23 mouse cellular contexts compared by ENCODE assay signal in genomic region chr8:105332523-105332922, GRCm38 (mm10). TPM values are rescaled to one million over a fixed set of nuclear protein-coding genes. Genes with fewer than 3 reads are reported as not detected.
DNase-seq lines count a peak whose midpoint lies in the region; ATAC-seq and TF ChIP-seq lines count a peak whose summit lies in the region.
"Had no signal": no experiment of that assay in that cellular context is flagged by ENCODE, and none has a peak within 500 bp of the region (broad histone marks: within the 10 kb centered on the region; RNA-seq: fewer than 3 reads in every experiment).

No protein-coding gene starts in this region.

- no peak for TF ChIP-seq POLR2A in small intestine, adult 2 months (IDR thresholded peaks at IDR 0.05; ENCODE audit: low read depth, low read length)

- H3K27ac ChIP-seq in liver, embryonic 12.5 days = 0 out of 2 replicates have a peak overlapping the region, but pooled peaks have one; percentile 32
- no peak overlapping the region for H3K27ac ChIP-seq in midbrain, embryonic 11.5 days (ENCODE audit: low read depth, low read length)
- no peak overlapping the region for H3K27ac ChIP-seq in midbrain, embryonic 10.5 days (replicated peaks)
- peak overlapping the region; percentile 79 for H3K27ac ChIP-seq in small intestine, adult 2 months (ENCODE audit: insufficient read depth, low read depth, low read length)
- H3K27ac ChIP-seq: embryonic facial prominence, embryonic 15.5 days; forebrain, embryonic 10.5 days; forebrain, embryonic 15.5 days; heart, embryonic 10.5 days; hindbrain, embryonic 12.5 days had no signal

- no peaks in the 10 kb centered on the region for H3K27me3 ChIP-seq in liver, embryonic 12.5 days (replicated peaks)
- H3K27me3 ChIP-seq in midbrain, embryonic 11.5 days (ENCODE audit: control insufficient read depth, insufficient read depth, low read length) = no peaks in the 10 kb centered on the region
- peaks cover 10% of the 10 kb centered on the region for H3K27me3 ChIP-seq in midbrain, embryonic 10.5 days (ENCODE audit: low read depth, poor library complexity, severe bottlenecking)
- no peaks in the 10 kb centered on the region for H3K27me3 ChIP-seq in small intestine, adult 2 months (ENCODE audit: control insufficient read depth, insufficient read depth, low read length)
- H3K27me3 ChIP-seq: CH12.LX; embryonic facial prominence, embryonic 15.5 days; forebrain, embryonic 15.5 days; hindbrain, embryonic 12.5 days had no signal

- H3K9me3 ChIP-seq in liver, embryonic 12.5 days (replicated peaks) = no peaks in the 10 kb centered on the region
- no peaks in the 10 kb centered on the region for H3K9me3 ChIP-seq in midbrain, embryonic 11.5 days (ENCODE audit: control insufficient read depth, low read length)
- no peaks in the 10 kb centered on the region for H3K9me3 ChIP-seq in midbrain, embryonic 10.5 days (replicated peaks)
- H3K9me3 ChIP-seq: embryonic facial prominence, embryonic 15.5 days; forebrain, embryonic 10.5 days; forebrain, embryonic 15.5 days; heart, embryonic 10.5 days; hindbrain, embryonic 12.5 days had no signal

- no peak for ATAC-seq in liver, embryonic 12.5 days
- ATAC-seq in midbrain, embryonic 11.5 days (ENCODE audit: low FRiP score) = no peak
- ATAC-seq: forebrain, embryonic 15.5 days had no signal

- no peak overlapping the region for H3K9ac ChIP-seq in liver, embryonic 12.5 days
- H3K9ac ChIP-seq in midbrain, embryonic 11.5 days (ENCODE audit: low read length) = no peak overlapping the region
- H3K9ac ChIP-seq: embryonic facial prominence, embryonic 15.5 days; forebrain, embryonic 15.5 days; hindbrain, embryonic 12.5 days had no signal

- peaks cover 9% of the 10 kb centered on the region for H3K4me1 ChIP-seq in liver, embryonic 12.5 days
- H3K4me1 ChIP-seq in midbrain, embryonic 11.5 days (ENCODE audit: control insufficient read depth, insufficient read depth, low read length) = no peaks in the 10 kb centered on the region; the same call in 1 of the 2 replicates
- H3K4me1 ChIP-seq in midbrain, embryonic 10.5 days = peaks cover 6% of the 10 kb centered on the region
- H3K4me1 ChIP-seq in small intestine, adult 2 months (ENCODE audit: control insufficient read depth, insufficient read depth, insufficient read length, low read length) = peaks cover 26% of the 10 kb centered on the region

- H3K36me3 ChIP-seq in liver, embryonic 12.5 days = peaks cover 98% of the 10 kb centered on the region
- peaks cover 34% of the 10 kb centered on the region for H3K36me3 ChIP-seq in midbrain, embryonic 11.5 days (ENCODE audit: control insufficient read depth, insufficient read depth, low read length)
- H3K36me3 ChIP-seq in midbrain, embryonic 10.5 days = peaks cover 98% of the 10 kb centered on the region
- H3K36me3 ChIP-seq in small intestine, adult 2 months (ENCODE audit: control insufficient read depth, insufficient read depth, low read length) = peaks cover 80% of the 10 kb centered on the region

- WGBS in liver, embryonic 12.5 days (ENCODE audit: insufficient replicate concordance) = 72% methylated on average over 2 of the region's 2 CpGs
- WGBS in midbrain, embryonic 11.5 days = 81% methylated on average over 2 of the region's 2 CpGs
- 93% methylated on average over 2 of the region's 2 CpGs for WGBS in midbrain, embryonic 10.5 days
- 34% methylated on average over 2 of the region's 2 CpGs for WGBS in small intestine, adult 2 months

- no peak for DNase-seq in liver
- peak; percentile 83 for DNase-seq in midbrain, embryonic 11.5 days (ENCODE audit: low spot score, missing footprints)
- DNase-seq in midbrain, embryonic 10.5 days (ENCODE audit: low spot score) = no peak
- no peak for DNase-seq in thymus, postnatal 4 days
- no peak for DNase-seq in natural killer cell, adult 2 months (ENCODE audit: low spot score in 2 of 2)
- DNase-seq in thymus, postnatal 10 days (ENCODE audit: low spot score in 2 of 2) = no peak
- DNase-seq: adrenal gland, adult 2 months; adrenal gland, postnatal 25 days; cerebellum, adult 8-10 months; cerebellum, postnatal 14 days; embryo, embryonic 11 days; gastrocnemius, postnatal 36 days; heart, postnatal 10 days; heart, postnatal 4 days had no signal

- no peak overlapping the region for H3K4me2 ChIP-seq in liver, embryonic 12.5 days
- H3K4me2 ChIP-seq in midbrain, embryonic 11.5 days = no peak overlapping the region
- H3K4me2 ChIP-seq: embryonic facial prominence, embryonic 15.5 days; forebrain, embryonic 15.5 days; hindbrain, embryonic 12.5 days had no signal

- TF ChIP-seq CTCF in small intestine, adult 2 months (IDR thresholded peaks at IDR 0.05; ENCODE audit: extremely low read depth, insufficient read length, insufficient replicate concordance, low read depth, low read length) = no peak

- no peak overlapping the region for H3K4me3 ChIP-seq in liver, embryonic 12.5 days
- no peak overlapping the region for H3K4me3 ChIP-seq in midbrain, embryonic 11.5 days (ENCODE audit: low read depth, low read length)
- no peak overlapping the region for H3K4me3 ChIP-seq in midbrain, embryonic 10.5 days
- H3K4me3 ChIP-seq in small intestine, adult 2 months (ENCODE audit: low read depth, low read length) = no peak overlapping the region
- H3K4me3 ChIP-seq: embryonic facial prominence, embryonic 15.5 days; erythroblast, embryonic 14.5 days; forebrain, embryonic 10.5 days; forebrain, embryonic 15.5 days; heart, embryonic 10.5 days; hindbrain, embryonic 12.5 days had no signal

RNA-seq across cellular contexts. Expression of gene Tmem208, which starts 6.4 kb away (rescaled TPM):
- polyA plus RNA-seq in liver, embryonic 12.5 days (2016; fragmentation: Nextera tagmentation; extraction: Ambion mirVana) = 106 and 109 TPM in 2 replicates
- polyA plus RNA-seq in midbrain, embryonic 11.5 days (2014; fragmentation: Nextera tagmentation; extraction: Ambion mirVana) = 87.6 and 91.4 TPM in 2 replicates
- polyA plus RNA-seq in midbrain, embryonic 10.5 days (2016; fragmentation: Nextera tagmentation; extraction: Ambion mirVana) = 105 and 106 TPM in 2 replicates
- 77.5 and 105 TPM in 2 replicates for polyA plus RNA-seq in small intestine, adult 2 months (2012; rRNA removed)

RNA-seq across cellular contexts. Expression of gene Lrrc29, which starts 6.4 kb away (rescaled TPM):
- polyA plus RNA-seq in liver, embryonic 12.5 days (2016; fragmentation: Nextera tagmentation; extraction: Ambion mirVana) = 9.9 and 10.0 TPM in 2 replicates
- 0.91 and 1.1 TPM in 2 replicates for polyA plus RNA-seq in midbrain, embryonic 11.5 days (2014; fragmentation: Nextera tagmentation; extraction: Ambion mirVana)
- 1.2 and 1.7 TPM in 2 replicates for polyA plus RNA-seq in midbrain, embryonic 10.5 days (2016; fragmentation: Nextera tagmentation; extraction: Ambion mirVana)
- polyA plus RNA-seq in small intestine, adult 2 months (2012; rRNA removed) = 2.7 and 6.9 TPM in 2 replicates

RNA-seq across cellular contexts. Expression of gene Fhod1, which starts 15.2 kb away (rescaled TPM):
- polyA plus RNA-seq in liver, embryonic 12.5 days (2016; fragmentation: Nextera tagmentation; extraction: Ambion mirVana) = 1.2 and 1.4 TPM in 2 replicates
- 1.6 and 2.0 TPM in 2 replicates for polyA plus RNA-seq in midbrain, embryonic 11.5 days (2014; fragmentation: Nextera tagmentation; extraction: Ambion mirVana)
- 1.9 and 2.2 TPM in 2 replicates for polyA plus RNA-seq in midbrain, embryonic 10.5 days (2016; fragmentation: Nextera tagmentation; extraction: Ambion mirVana)
- polyA plus RNA-seq in small intestine, adult 2 months (2012; rRNA removed) = 15.4 and 19.6 TPM in 2 replicates

RNA-seq across cellular contexts. Expression of gene Slc9a5, which starts 16.1 kb away (rescaled TPM):
- polyA plus RNA-seq in liver, embryonic 12.5 days (2016; fragmentation: Nextera tagmentation; extraction: Ambion mirVana) = 0.42 and 0.48 TPM in 2 replicates
- polyA plus RNA-seq in midbrain, embryonic 11.5 days (2014; fragmentation: Nextera tagmentation; extraction: Ambion mirVana) = 2.9 and 3.2 TPM in 2 replicates
- 4.1 TPM in 2 replicates for polyA plus RNA-seq in midbrain, embryonic 10.5 days (2016; fragmentation: Nextera tagmentation; extraction: Ambion mirVana)
- 1.4 and 3.1 TPM in 2 replicates for polyA plus RNA-seq in small intestine, adult 2 months (2012; rRNA removed)
- polyA plus RNA-seq: erythroblast, embryonic 14.5 days had no signal

RNA-seq across cellular contexts. Expression of gene Elmo3, which starts 27.1 kb away (rescaled TPM):
- polyA plus RNA-seq in liver, embryonic 12.5 days (2016; fragmentation: Nextera tagmentation; extraction: Ambion mirVana) = 2.7 and 3.0 TPM in 2 replicates
- polyA plus RNA-seq in midbrain, embryonic 11.5 days (2014; fragmentation: Nextera tagmentation; extraction: Ambion mirVana) = 0.81 and 1.8 TPM in 2 replicates
- polyA plus RNA-seq in midbrain, embryonic 10.5 days (2016; fragmentation: Nextera tagmentation; extraction: Ambion mirVana) = 1.3 and 1.5 TPM in 2 replicates
- polyA plus RNA-seq in small intestine, adult 2 months (2012; rRNA removed) = 39.6 and 107 TPM in 2 replicates

Comparison
In these comparisons a context has a peak if more than half of its experiments do, and no peak if none do; other contexts are left out.
1. H3K27ac ChIP-seq: peak in liver, embryonic 12.5 days (single experiment) and small intestine, adult 2 months (single experiment); none in midbrain, embryonic 11.5 days (single experiment) and midbrain, embryonic 10.5 days (single experiment).